Mouse (Mus musculus) myocyte (in vitro differentiated cells): Measurements from ENCODE around the gene Cyren. TPM values are rescaled to one million over a fixed set of nuclear protein-coding genes. Genes with fewer than 3 reads are reported as not detected.

Experiments
- H3K27me3 ChIP-seq: one replicate; pipeline ENCODE4 v1.6.1; 2011; ENCODE audit not compliant: control insufficient read depth, insufficient read depth, insufficient read length
- H3K36me3 ChIP-seq: one replicate; pipeline ENCODE4 v1.6.1; 2011; ENCODE audit not compliant: control insufficient read depth, insufficient read depth
- H3K4me2 ChIP-seq: one replicate; pipeline ENCODE4 v1.6.1; 2011; ENCODE audit warnings: low read depth, control low read depth
- H3K4me3 ChIP-seq: one replicate; pipeline ENCODE4 v1.5.1; 2011; ENCODE audit warnings: mild to moderate bottlenecking, control low read depth, moderate library complexity
- H3K79me2 ChIP-seq: one replicate; pipeline ENCODE4 v1.6.1; 2011; ENCODE audit not compliant: control insufficient read depth, insufficient read depth
- H3ac ChIP-seq: one replicate; pipeline ENCODE4 v1.6.1; 2011; ENCODE audit not compliant: control insufficient read depth, insufficient read length
- CEBPB ChIP-seq: IDR thresholded peaks from 2 replicates; pipeline ENCODE4 v1.6.1; 2011; ENCODE audit warnings: mild to moderate bottlenecking, moderate library complexity; ENCODE audit not compliant: poor library complexity, insufficient read depth, severe bottlenecking
- E2F4 ChIP-seq: IDR thresholded peaks from one replicate; pipeline ENCODE4 v1.6.1; 2011; ENCODE audit warnings: mild to moderate bottlenecking, control low read depth, moderate library complexity; ENCODE audit not compliant: insufficient read depth
- MAX ChIP-seq: IDR thresholded peaks from one replicate; pipeline ENCODE4 v1.6.1; 2011; ENCODE audit warnings: low read depth, mild to moderate bottlenecking, control low read depth
- MYOD1 ChIP-seq, 3 experiments: IDR thresholded peaks; one replicate each; pipeline ENCODE4 v1.6.1; 2011; ENCODE audit warnings: control low read depth in 2 of 3, low read depth in 2 of 3, mild to moderate bottlenecking in 2 of 3, moderate library complexity in 1 of 3; ENCODE audit not compliant: insufficient read length in 2 of 3, control insufficient read depth in 1 of 3
- MYOG ChIP-seq, 3 experiments: IDR thresholded peaks; one replicate each; pipeline ENCODE4 v1.6.1; 2011; ENCODE audit warnings: control low read depth in 2 of 3, low read depth in 2 of 3, mild to moderate bottlenecking in 2 of 3; ENCODE audit not compliant: insufficient read length in 2 of 3, control insufficient read depth in 1 of 3, insufficient read depth in 1 of 3
- POLR2A ChIP-seq: IDR thresholded peaks from one replicate; pipeline ENCODE4 v1.6.1; 2011; ENCODE audit warnings: low read depth, mild to moderate bottlenecking, control low read depth, moderate library complexity; ENCODE audit not compliant: insufficient read length
- POLR2AphosphoS2 ChIP-seq: IDR thresholded peaks from one replicate; pipeline ENCODE4 v1.6.1; 2011; ENCODE audit warnings: low read depth, control low read depth; ENCODE audit not compliant: insufficient read length
- REST ChIP-seq: IDR thresholded peaks from one replicate; pipeline ENCODE4 v1.6.1; 2011; ENCODE audit warnings: mild to moderate bottlenecking, control low read depth, moderate library complexity; ENCODE audit not compliant: insufficient read depth, insufficient read length
- SRF ChIP-seq: IDR thresholded peaks from one replicate; pipeline ENCODE4 v1.6.1; 2011; ENCODE audit warnings: low read depth; ENCODE audit not compliant: control insufficient read depth, insufficient read length
- TCF12 ChIP-seq: IDR thresholded peaks from one replicate; pipeline ENCODE4 v1.6.1; 2011; ENCODE audit warnings: mild to moderate bottlenecking, control low read depth; ENCODE audit not compliant: poor library complexity, insufficient read depth, severe bottlenecking
- TCF3 ChIP-seq: IDR thresholded peaks from one replicate; pipeline ENCODE4 v1.6.1; 2011; ENCODE audit warnings: low read depth, control low read depth; ENCODE audit not compliant: insufficient read length
- USF1 ChIP-seq: IDR thresholded peaks from one replicate; pipeline ENCODE4 v1.6.1; 2011; ENCODE audit warnings: low read depth, mild to moderate bottlenecking, control low read depth, moderate library complexity
- polyA plus RNA-seq: library from polyadenylated mRNA; unstranded; fragments of >200 nt; fragmentation: generic; extraction: Trizol; gene quantifications from one replicate; pipeline ENCODE4 v1.2.1, GENCODE M21; 2012; ENCODE audit warnings: missing spikeins

Cyren gene
- polyA plus RNA-seq, 1 experiment: 8.0 TPM

GRCm38 (mm10) chr6:34919956-34920355, 42.1 kb upstream of the Cyren start, which contains the start of gene Stra8:
TSS of gene Stra8 (plus strand) at chr6:34920163.
- Histone ChIP-seq H3K27me3 (no peaks in the 10 kb centered on the region), H3K4me2 (no peak within 1 kb of the TSS), H3K79me2 (no peaks in the 10 kb centered on the region), H3K4me3 (no peak within 1 kb of the TSS), H3K36me3 (no peaks in the 10 kb centered on the region), H3ac (no peak within 1 kb of the TSS)
- TF ChIP-seq TCF12 (no peak), USF1 (no peak), TCF3 (no peak), POLR2AphosphoS2 (no peak), MAX (no peak), MYOG (IDR thresholded peaks at IDR 0.05; ENCODE audit: control insufficient read depth in 1 of 3, insufficient read depth in 1 of 3, insufficient read length in 2 of 3, low read depth in 2 of 3) (no peak), REST (no peak), SRF (no peak), CEBPB (no peak), POLR2A (no peak), E2F4 (no peak), MYOD1 (IDR thresholded peaks at IDR 0.05; ENCODE audit: control insufficient read depth in 1 of 3, insufficient read length in 2 of 3, low read depth in 2 of 3) (no peak)

DNA sequence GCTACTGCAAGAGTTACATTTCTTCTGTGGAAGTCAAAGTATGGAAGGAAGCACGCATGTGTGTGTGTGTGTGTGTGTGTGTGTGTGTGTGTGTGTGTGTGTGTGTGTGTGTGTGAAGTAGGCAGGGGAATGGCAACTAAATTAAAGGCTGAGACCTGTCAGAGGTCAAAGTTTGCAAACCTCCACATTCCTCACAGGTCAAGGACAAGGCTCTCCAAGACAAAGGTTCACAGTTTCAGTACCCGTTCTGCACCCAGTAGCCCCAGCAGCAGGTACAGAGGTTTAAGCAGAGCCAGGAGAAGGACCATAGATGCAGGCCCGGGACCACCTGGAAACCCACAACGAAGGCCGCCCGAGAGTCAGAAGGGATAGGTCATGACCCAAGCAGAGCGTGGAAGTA, 41.3 kb upstream of the Cyren start:
- Histone ChIP-seq H3K27me3 (no peaks in the 10 kb centered on the region), H3K4me3 (no peak overlapping the region), H3K36me3 (no peaks in the 10 kb centered on the region), H3K79me2 (no peaks in the 10 kb centered on the region), H3ac (no peak overlapping the region), H3K4me2 (no peak overlapping the region)
- TF ChIP-seq MAX (no peak), SRF (no peak), REST (no peak), POLR2AphosphoS2 (no peak), TCF3 (no peak), CEBPB (no peak), POLR2A (no peak), TCF12 (no peak), USF1 (no peak)

GRCm38 (mm10) chr6:34914462-34914861, 36.6 kb upstream of the Cyren start:
- H3K79me2 ChIP-seq: peaks cover 7% of the 10 kb centered on the region
- TF ChIP-seq CEBPB: no peak
- no peak for TF ChIP-seq TCF12
- TF ChIP-seq SRF: no peak
- TF ChIP-seq POLR2A: no peak
- TF ChIP-seq MYOD1 (IDR thresholded peaks at IDR 0.05; ENCODE audit: control insufficient read depth in 1 of 3, insufficient read length in 2 of 3, low read depth in 2 of 3): no peak
- no peak for TF ChIP-seq USF1
- TF ChIP-seq E2F4: no peak
- TF ChIP-seq REST: no peak
- TF ChIP-seq MAX: no peak
- TF ChIP-seq POLR2AphosphoS2: no peak
- TF ChIP-seq MYOG (IDR thresholded peaks at IDR 0.05; ENCODE audit: control insufficient read depth in 1 of 3, insufficient read depth in 1 of 3, insufficient read length in 2 of 3, low read depth in 2 of 3): no peak
- no peak for TF ChIP-seq TCF3
- H3K36me3 ChIP-seq: no peaks in the 10 kb centered on the region
- H3K27me3 ChIP-seq: no peaks in the 10 kb centered on the region
- H3K4me3 ChIP-seq: no peak overlapping the region
- H3ac ChIP-seq: no peak overlapping the region
- no peak overlapping the region for H3K4me2 ChIP-seq

- Histone ChIP-seq H3K4me2 (no peak overlapping the region), H3ac (no peak overlapping the region), H3K79me2 (peaks cover 7% of the 10 kb centered on the region), H3K36me3 (no peaks in the 10 kb centered on the region), H3K4me3 (no peak overlapping the region), H3K27me3 (no peaks in the 10 kb centered on the region)
- TF ChIP-seq CEBPB (no peak), TCF12 (no peak), E2F4 (no peak), POLR2A (no peak), SRF (no peak), MAX (no peak), MYOG (IDR thresholded peaks at IDR 0.05; ENCODE audit: control insufficient read depth in 1 of 3, insufficient read depth in 1 of 3, insufficient read length in 2 of 3, low read depth in 2 of 3) (no peak)
Measured at GRCm38 (mm10) chr6:34913341-34914040, 35.6 kb upstream of the Cyren start.
